Mouse (Mus musculus) bone marrow macrophage, adult 2 months (primary cell): ENCODE results near the gene Dscaml1.

Experiments used
- CTCF ChIP-seq: IDR thresholded peaks from 2 replicates; pipeline ENCODE4 v1.5.1; 2012; ENCODE audit warnings: low read depth, mild to moderate bottlenecking, low read length, moderate library complexity
- POLR2A ChIP-seq: IDR thresholded peaks from 2 replicates; pipeline ENCODE4 v1.6.1; 2012; ENCODE audit warnings: mild to moderate bottlenecking, low read depth, low read length, borderline replicate concordance

GRCm38 (mm10) chr9:45505487-45505939 is 79.1 kb downstream of the Dscaml1 start:
- TF ChIP-seq CTCF (no peak), POLR2A (no peak)
